ENCODE assay signal across 9 mouse cellular contexts in genomic region chr5:138118041-138118440, GRCm38 (mm10). TPM values are rescaled to one million over a fixed set of nuclear protein-coding genes. Genes with fewer than 3 reads are reported as not detected.
DNase-seq lines count a peak whose midpoint lies in the region; ATAC-seq and TF ChIP-seq lines count a peak whose summit lies in the region.
"Had no signal": no experiment of that assay in that cellular context is flagged by ENCODE, and none has a peak within 500 bp of the region (broad histone marks: within the 10 kb centered on the region; RNA-seq: fewer than 3 reads in every experiment).

No protein-coding gene starts in this region.

- H3K4me1 ChIP-seq in embryonic facial prominence, embryonic 10.5 days: peaks cover 13% of the 10 kb centered on the region
- peaks cover 7% of the 10 kb centered on the region; the same call in 1 of the 2 replicates for H3K4me1 ChIP-seq in hindbrain, postnatal 0 days (ENCODE audit: insufficient read depth, low read length)
- H3K4me1 ChIP-seq in midbrain, postnatal 0 days (ENCODE audit: insufficient read depth, low read length): no peaks in the 10 kb centered on the region

- H3K9ac ChIP-seq in hindbrain, postnatal 0 days (replicated peaks; ENCODE audit: low read length): peak overlapping the region; percentile 68
- no peak overlapping the region for H3K9ac ChIP-seq in midbrain, postnatal 0 days (replicated peaks; ENCODE audit: low read length, poor library complexity, severe bottlenecking)

- no peak for ATAC-seq in hindbrain, postnatal 0 days
- ATAC-seq in midbrain, postnatal 0 days (ENCODE audit: low FRiP score): no peak

- H3K27ac ChIP-seq in layer of hippocampus, adult 2 months: no peak overlapping the region
- peak overlapping the region; percentile 95 for H3K27ac ChIP-seq in embryonic facial prominence, embryonic 10.5 days (replicated peaks)
- H3K27ac ChIP-seq in hindbrain, postnatal 0 days: peak overlapping the region; percentile 92; the same call in 1 of the 2 replicates
- H3K27ac ChIP-seq in midbrain, postnatal 0 days (ENCODE audit: low read depth, low read length): no peak overlapping the region

- no peak overlapping the region for H3K4me3 ChIP-seq in layer of hippocampus, adult 2 months
- peak overlapping the region; percentile 78 for H3K4me3 ChIP-seq in embryonic facial prominence, embryonic 10.5 days
- H3K4me3 ChIP-seq in hindbrain, postnatal 0 days (ENCODE audit: low read length): peak overlapping the region; percentile 72
- peak overlapping the region; percentile 66 for H3K4me3 ChIP-seq in midbrain, postnatal 0 days (ENCODE audit: low read depth, low read length)

- peak; percentile 41 for TF ChIP-seq CTCF in layer of hippocampus, adult 2 months (conservative IDR thresholded peaks at IDR 0.05)
- TF ChIP-seq CTCF in hindbrain, postnatal 0 days (IDR thresholded peaks at IDR 0.05; ENCODE audit: low read depth): peak; percentile 21; the same call in 1 of the 2 replicates
- peak; percentile 31 for TF ChIP-seq CTCF in midbrain, postnatal 0 days (IDR thresholded peaks at IDR 0.05)

- intact Hi-C loops in left cerebral cortex, postnatal 10 days (cut with DNase I): no loop called here

- WGBS in embryonic facial prominence, embryonic 10.5 days: 82% methylated on average over 3 of the region's 3 CpGs
- 50% methylated on average over 3 of the region's 3 CpGs for WGBS in hindbrain, postnatal 0 days
- 80% methylated on average over 3 of the region's 3 CpGs for WGBS in midbrain, postnatal 0 days

- H3K9me3 ChIP-seq in embryonic facial prominence, embryonic 10.5 days: no peaks in the 10 kb centered on the region
- H3K9me3 ChIP-seq in hindbrain, postnatal 0 days (ENCODE audit: low read length): no peaks in the 10 kb centered on the region
- no peaks in the 10 kb centered on the region for H3K9me3 ChIP-seq in midbrain, postnatal 0 days (ENCODE audit: low read length)

- peak overlapping the region; percentile 65 for H3K4me2 ChIP-seq in hindbrain, postnatal 0 days (ENCODE audit: low read depth, low read length)
- H3K4me2 ChIP-seq in midbrain, postnatal 0 days (ENCODE audit: low read depth, low read length, poor library complexity, severe bottlenecking): peak overlapping the region; percentile 48

- DNase-seq in layer of hippocampus, adult 2 months (ENCODE audit: low spot score in 2 of 2): no peak
- DNase-seq in layer of hippocampus, postnatal 14 days (ENCODE audit: low spot score in 2 of 2): no peak
- DNase-seq in embryonic facial prominence, embryonic 10.5 days (ENCODE audit: low spot score): no peak
- no peak for DNase-seq in hindbrain, postnatal 0 days (ENCODE audit: low spot score)
- no peak for DNase-seq in midbrain, postnatal 0 days (ENCODE audit: low spot score)
- DNase-seq in left cerebral cortex, postnatal 10 days (ENCODE audit: extremely low spot score in 1 of 2, low spot score in 2 of 2): no peak
- no peak for DNase-seq in left cerebral cortex, adult 9 months (ENCODE audit: low spot score in 2 of 2)
- DNase-seq in layer of hippocampus, adult 9-11 months: no peak
- DNase-seq: gastrocnemius, postnatal 10 days had no signal

- no peaks in the 10 kb centered on the region for H3K27me3 ChIP-seq in embryonic facial prominence, embryonic 10.5 days (replicated peaks; ENCODE audit: low read depth, poor library complexity, severe bottlenecking)
- no peaks in the 10 kb centered on the region for H3K27me3 ChIP-seq in hindbrain, postnatal 0 days (ENCODE audit: insufficient read depth, low read length)
- no peaks in the 10 kb centered on the region for H3K27me3 ChIP-seq in midbrain, postnatal 0 days (ENCODE audit: insufficient read depth, low read length)

- peaks cover 42% of the 10 kb centered on the region for H3K36me3 ChIP-seq in embryonic facial prominence, embryonic 10.5 days (replicated peaks)
- peaks cover 3% of the 10 kb centered on the region; the same call in 1 of the 2 replicates for H3K36me3 ChIP-seq in hindbrain, postnatal 0 days (ENCODE audit: insufficient read depth, low read length)
- H3K36me3 ChIP-seq in midbrain, postnatal 0 days (ENCODE audit: insufficient read depth, low read length): no peaks in the 10 kb centered on the region

RNA-seq across cellular contexts. Expression of gene Zscan21, which starts 1.3 kb away (rescaled TPM):
- total RNA-seq in layer of hippocampus, adult 2 months (2021): 10 to 100 TPM; 13.7 to 16.2 TPM
- total RNA-seq in layer of hippocampus, postnatal 14 days (2021): 10 to 100 TPM; 18.2 to 18.3 TPM
- 96.5 and 97.0 TPM in 2 replicates for polyA plus RNA-seq in embryonic facial prominence, embryonic 10.5 days (2016; fragmentation: Nextera tagmentation; extraction: Ambion mirVana)
- 14.7 and 15.4 TPM in 2 replicates for total RNA-seq in hindbrain, postnatal 0 days (2014; rRNA removed)
- 50.3 and 52.1 TPM in 2 replicates for polyA plus RNA-seq in hindbrain, postnatal 0 days (2015; fragmentation: Nextera tagmentation; extraction: Ambion mirVana)
- total RNA-seq in midbrain, postnatal 0 days (2014; rRNA removed): 20.7 and 22.1 TPM in 2 replicates
- 54.3 and 57.1 TPM in 2 replicates for polyA plus RNA-seq in midbrain, postnatal 0 days (2015; fragmentation: Nextera tagmentation; extraction: Ambion mirVana)
- total RNA-seq in left cerebral cortex, postnatal 10 days (2021): 10 to 100 TPM; 21.8 to 26.1 TPM

RNA-seq across cellular contexts. Expression of gene Zkscan1, which starts 33.2 kb away (rescaled TPM):
- 10 to 100 TPM; 39.7 to 42.3 TPM for total RNA-seq in layer of hippocampus, adult 2 months (2021)
- 10 to 100 TPM; 42.8 to 44.7 TPM for total RNA-seq in layer of hippocampus, postnatal 14 days (2021)
- 28.2 and 30.0 TPM in 2 replicates for polyA plus RNA-seq in embryonic facial prominence, embryonic 10.5 days (2016; fragmentation: Nextera tagmentation; extraction: Ambion mirVana)
- total RNA-seq in hindbrain, postnatal 0 days (2014; rRNA removed): 36.8 and 37.8 TPM in 2 replicates
- polyA plus RNA-seq in hindbrain, postnatal 0 days (2015; fragmentation: Nextera tagmentation; extraction: Ambion mirVana): 11.7 and 12.0 TPM in 2 replicates
- total RNA-seq in midbrain, postnatal 0 days (2014; rRNA removed): 40.4 and 45.3 TPM in 2 replicates
- polyA plus RNA-seq in midbrain, postnatal 0 days (2015; fragmentation: Nextera tagmentation; extraction: Ambion mirVana): 11.4 and 11.6 TPM in 2 replicates
- 10 to 100 TPM; 39.2 to 39.4 TPM for total RNA-seq in left cerebral cortex, postnatal 10 days (2021)

RNA-seq across cellular contexts. Expression of gene Zfp113, which starts 37.5 kb away (rescaled TPM):
- 10 to 100 TPM; 13.4 to 14.6 TPM for total RNA-seq in layer of hippocampus, adult 2 months (2021)
- 10 to 100 TPM in 1 of 2 experiments, 1 to 10 TPM in 1; 9.5 to 13.3 TPM for total RNA-seq in layer of hippocampus, postnatal 14 days (2021)
- 32.1 and 39.8 TPM in 2 replicates for polyA plus RNA-seq in embryonic facial prominence, embryonic 10.5 days (2016; fragmentation: Nextera tagmentation; extraction: Ambion mirVana)
- total RNA-seq in hindbrain, postnatal 0 days (2014; rRNA removed): 11.6 and 43.2 TPM in 2 replicates
- 7.9 and 11.3 TPM in 2 replicates for polyA plus RNA-seq in hindbrain, postnatal 0 days (2015; fragmentation: Nextera tagmentation; extraction: Ambion mirVana)
- 6.4 and 7.2 TPM in 2 replicates for total RNA-seq in midbrain, postnatal 0 days (2014; rRNA removed)
- 7.0 and 7.3 TPM in 2 replicates for polyA plus RNA-seq in midbrain, postnatal 0 days (2015; fragmentation: Nextera tagmentation; extraction: Ambion mirVana)
- total RNA-seq in left cerebral cortex, postnatal 10 days (2021): 10 to 100 TPM; 10.5 to 10.6 TPM

RNA-seq across cellular contexts. Expression of gene Cops6, which starts 42.8 kb away (rescaled TPM):
- total RNA-seq in layer of hippocampus, adult 2 months (2021): 100 to 1,000 TPM; 141 to 145 TPM
- total RNA-seq in layer of hippocampus, postnatal 14 days (2021): 100 to 1,000 TPM; 132 to 144 TPM
- polyA plus RNA-seq in embryonic facial prominence, embryonic 10.5 days (2016; fragmentation: Nextera tagmentation; extraction: Ambion mirVana): 357 and 367 TPM in 2 replicates
- total RNA-seq in hindbrain, postnatal 0 days (2014; rRNA removed): 42.9 and 57.8 TPM in 2 replicates
- polyA plus RNA-seq in hindbrain, postnatal 0 days (2015; fragmentation: Nextera tagmentation; extraction: Ambion mirVana): 294 and 302 TPM in 2 replicates
- total RNA-seq in midbrain, postnatal 0 days (2014; rRNA removed): 50.9 and 54.3 TPM in 2 replicates
- 283 and 299 TPM in 2 replicates for polyA plus RNA-seq in midbrain, postnatal 0 days (2015; fragmentation: Nextera tagmentation; extraction: Ambion mirVana)
- 100 to 1,000 TPM; 145 to 149 TPM for total RNA-seq in left cerebral cortex, postnatal 10 days (2021)

RNA-seq across cellular contexts. Expression of gene Ap4m1, which starts 53.8 kb away (rescaled TPM):
- 10 to 100 TPM; 25.6 to 26.2 TPM for total RNA-seq in layer of hippocampus, adult 2 months (2021)
- 10 to 100 TPM; 23.7 to 26.6 TPM for total RNA-seq in layer of hippocampus, postnatal 14 days (2021)
- polyA plus RNA-seq in embryonic facial prominence, embryonic 10.5 days (2016; fragmentation: Nextera tagmentation; extraction: Ambion mirVana): 30.6 and 33.0 TPM in 2 replicates
- 30.3 and 46.9 TPM in 2 replicates for total RNA-seq in hindbrain, postnatal 0 days (2014; rRNA removed)
- polyA plus RNA-seq in hindbrain, postnatal 0 days (2015; fragmentation: Nextera tagmentation; extraction: Ambion mirVana): 14.5 and 16.5 TPM in 2 replicates
- total RNA-seq in midbrain, postnatal 0 days (2014; rRNA removed): 60.8 and 62.6 TPM in 2 replicates
- 17.2 and 17.5 TPM in 2 replicates for polyA plus RNA-seq in midbrain, postnatal 0 days (2015; fragmentation: Nextera tagmentation; extraction: Ambion mirVana)
- total RNA-seq in left cerebral cortex, postnatal 10 days (2021): 10 to 100 TPM; 26.2 to 28.1 TPM

Comparison
In these comparisons a context has a peak if more than half of its experiments do, and no peak if none do; other contexts are left out.
1. H3K27ac ChIP-seq: peak in embryonic facial prominence, embryonic 10.5 days (single experiment) and hindbrain, postnatal 0 days (single experiment); none in layer of hippocampus, adult 2 months (single experiment) and midbrain, postnatal 0 days (single experiment).
2. Peak in every context shown above with its lines, with median percentiles within 50 percentile points of each other: CTCF ChIP-seq.